Mouse (Mus musculus) spleen, adult 2 months (tissue): ENCODE measurements around the gene Adm. TPM values are rescaled to one million over a fixed set of nuclear protein-coding genes. Genes with fewer than 3 reads are reported as not detected.
"Not testable (repeated sequence)": the region's sequence is repeated elsewhere in the genome, so short reads cannot be mapped to it uniquely, and the experiment has no call there.

Experiments
- DNase-seq, 2 experiments: peaks; one replicate each; pipeline versions ENCODE4 v3.0.0 to v3.0.0-alpha.2; 2012 to 2021; ENCODE audit warnings: low spot score in 2 of 2, low read depth in 1 of 2
- H3K27ac ChIP-seq: fragments of 200-500 bp; 2 replicates; pipeline ENCODE4 v1.5.1; 2012; ENCODE audit warnings: low read length, inconsistent platforms; ENCODE audit not compliant: insufficient read depth
- H3K27me3 ChIP-seq: fragments of 200-500 bp; 2 replicates; pipeline ENCODE4 v1.6.1; 2012; ENCODE audit warnings: mild to moderate bottlenecking, moderate library complexity, low read length, inconsistent platforms; ENCODE audit not compliant: control insufficient read depth, insufficient read depth
- H3K36me3 ChIP-seq: fragments of 200-500 bp; 2 replicates; pipeline ENCODE4 v1.6.1; 2012; ENCODE audit warnings: mild to moderate bottlenecking, low read length, inconsistent platforms; ENCODE audit not compliant: control insufficient read depth, insufficient read depth
- H3K4me1 ChIP-seq: fragments of 200-500 bp; 2 replicates; pipeline ENCODE4 v1.6.1; 2011; ENCODE audit warnings: inconsistent platforms; ENCODE audit not compliant: control insufficient read depth, insufficient read depth, insufficient read length
- H3K4me3 ChIP-seq: fragments of 200-500 bp; 2 replicates; pipeline ENCODE4 v1.5.1; 2011; ENCODE audit warnings: mild to moderate bottlenecking, inconsistent platforms; ENCODE audit not compliant: insufficient read depth, insufficient read length; ENCODE audit errors: extremely low read depth
- CTCF ChIP-seq: fragments of 200-500 bp; IDR thresholded peaks from 2 replicates; pipeline ENCODE4 v1.5.1; 2011; ENCODE audit warnings: mild to moderate bottlenecking, inconsistent platforms; ENCODE audit not compliant: insufficient read depth, insufficient read length, insufficient replicate concordance; ENCODE audit errors: extremely low read depth
- POLR2A ChIP-seq: fragments of 200-500 bp; IDR thresholded peaks from 2 replicates; pipeline ENCODE4 v1.6.1; 2011; ENCODE audit warnings: low read depth, low read length, inconsistent platforms
- WGBS: fragments of 180-500 bp; shearing (Covaris S2); methylation state at CpG from one replicate; pipeline ENCODE4 v1.1.7; 2018; 5-methylcytosine and 5-hydroxymethylcytosine counted together
- polyA plus RNA-seq: library from polyadenylated mRNA; depleted of rRNA; stranded (reverse); fragments of >200 nt; gene quantifications from 2 replicates; pipeline ENCODE4 v1.2.3, GENCODE M21; 2012

Adm gene
- polyA plus RNA-seq, 1 experiment = 3.5 TPM

GRCm38 (mm10) chr7:110638305-110639110 is 11.0 kb downstream of the Adm start:
- no peaks in the 10 kb centered on the region for H3K36me3 ChIP-seq
- DNase-seq = no peak
- H3K4me3 ChIP-seq = no peak overlapping the region
- WGBS = 78% methylated on average over 17 of the region's 17 CpGs
- no peaks in the 10 kb centered on the region for H3K27me3 ChIP-seq
- H3K4me1 ChIP-seq = no peaks in the 10 kb centered on the region
- TF ChIP-seq POLR2A (no peak), CTCF (no peak)
- H3K27ac ChIP-seq = no peak overlapping the region

DNA sequence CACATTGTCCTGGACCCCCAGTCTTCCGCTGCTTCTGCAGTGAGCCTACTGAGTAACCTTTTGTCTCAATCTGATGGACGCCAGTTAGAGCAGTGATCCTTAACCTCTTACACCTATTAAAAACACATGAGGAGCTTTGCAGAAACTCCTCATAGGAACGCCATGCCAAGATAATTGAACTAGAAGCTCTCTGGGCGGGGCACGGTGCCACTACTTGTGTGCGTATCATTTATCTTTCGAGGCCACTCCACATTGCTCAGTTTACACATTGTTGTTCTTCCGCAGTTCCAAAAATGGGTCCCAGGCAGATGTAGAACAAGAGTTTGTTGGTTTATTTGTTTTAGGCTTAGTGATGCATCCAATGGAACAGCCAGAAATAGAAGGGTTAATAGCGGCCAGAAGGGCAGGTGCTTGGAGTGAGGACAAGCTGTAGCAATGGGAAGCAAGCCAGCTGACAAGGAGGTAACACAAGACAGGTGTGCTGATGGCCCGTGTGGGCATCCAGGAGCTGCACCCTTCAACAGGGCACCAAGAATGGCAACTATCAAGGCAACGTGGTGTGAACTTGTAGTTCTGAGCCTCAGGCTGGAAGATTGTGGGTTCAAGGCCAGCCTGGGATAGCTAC is 11.9 kb downstream of the Adm start:
- no peak overlapping the region for H3K4me3 ChIP-seq
- H3K27ac ChIP-seq = no peak overlapping the region
- DNase-seq = no peak
- TF ChIP-seq POLR2A (no peak), CTCF (no peak)
- no peaks in the 10 kb centered on the region for H3K4me1 ChIP-seq
- H3K36me3 ChIP-seq = no peaks in the 10 kb centered on the region
- H3K27me3 ChIP-seq = no peaks in the 10 kb centered on the region
- 90% methylated on average over 11 of the region's 11 CpGs for WGBS

DNA sequence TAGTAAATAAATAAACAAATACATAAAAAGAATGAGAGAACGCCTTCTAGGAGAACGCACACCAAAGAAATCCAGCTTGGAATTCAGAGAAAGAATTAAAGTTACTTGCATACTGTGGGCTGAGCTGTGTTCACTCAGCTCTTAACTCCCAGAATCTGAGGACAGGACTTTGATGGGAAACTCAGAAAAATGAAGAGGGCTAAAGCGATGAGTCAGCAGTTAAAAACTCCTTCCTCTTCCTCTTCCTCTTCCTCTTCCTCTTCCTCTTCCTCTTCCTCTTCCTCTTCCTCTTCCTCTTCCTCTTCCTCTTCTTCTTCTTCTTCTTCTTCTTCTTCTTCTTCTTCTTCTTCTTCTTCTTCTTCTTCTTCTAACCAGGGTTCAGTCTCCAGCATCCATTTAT is 12.5 kb downstream of the Adm start:
- H3K27ac ChIP-seq, H3K27me3 ChIP-seq, H3K4me3 ChIP-seq, H3K36me3 ChIP-seq, DNase-seq, H3K4me1 ChIP-seq: not testable (repeated sequence)
- WGBS = 92% methylated on average over 3 of the region's 3 CpGs

GRCm38 (mm10) chr7:110645311-110645710 is 17.9 kb downstream of the Adm start:
- H3K4me1 ChIP-seq = no peaks in the 10 kb centered on the region; the same call in 1 of the 2 replicates
- H3K27me3 ChIP-seq = no peaks in the 10 kb centered on the region
- no peak overlapping the region for H3K27ac ChIP-seq
- no peak for DNase-seq
- H3K4me3 ChIP-seq = no peak overlapping the region
- TF ChIP-seq CTCF = no peak
- no peak for TF ChIP-seq POLR2A
- H3K36me3 ChIP-seq = no peaks in the 10 kb centered on the region
- WGBS = 83% methylated on average over 5 of the region's 5 CpGs

- WGBS = 67% methylated on average over 6 of the region's 6 CpGs
- Histone ChIP-seq H3K27me3 (no peaks in the 10 kb centered on the region), H3K36me3 (no peaks in the 10 kb centered on the region), H3K4me3 (no peak overlapping the region), H3K27ac (no peak overlapping the region), H3K4me1 (no peaks in the 10 kb centered on the region; the same call in 1 of the 2 replicates)
- DNase-seq = no peak
- no peak for TF ChIP-seq POLR2A
- TF ChIP-seq CTCF = no peak
Observed at GRCm38 (mm10) chr7:110645859-110646258, 18.4 kb downstream of the Adm start.

- DNase-seq = no peak
- TF ChIP-seq CTCF (no peak), POLR2A (no peak)
- Histone ChIP-seq H3K27me3 (no peaks in the 10 kb centered on the region), H3K36me3 (no peaks in the 10 kb centered on the region), H3K4me1 (no peaks in the 10 kb centered on the region; the same call in 1 of the 2 replicates), H3K27ac (no peak overlapping the region), H3K4me3 (no peak overlapping the region)
- 87% methylated on average over 8 of the region's 8 CpGs for WGBS
Observed at GRCm38 (mm10) chr7:110646611-110647407, 19.3 kb downstream of the Adm start.
